Mouse (Mus musculus) intestine, embryonic 14.5 days (tissue): ENCODE data around the gene Svip. TPM values are rescaled to one million over a fixed set of nuclear protein-coding genes. Genes with fewer than 3 reads are reported as not detected.

Experiments used
- ATAC-seq: fragments of 200-750 bp; cut with Nextera tagmentation; replicated peaks from 2 replicates; pipeline ENCODE4 v1.8.0; 2017; ENCODE audit warnings: low read depth, moderate number of reproducible peaks, moderate TSS enrichment, moderate library complexity; ENCODE audit not compliant: low FRiP score, low TSS enrichment
- DNase-seq: peaks from one replicate; pipeline ENCODE4 v3.0.0-alpha.2; 2018; ENCODE audit warnings: low spot score
- H3K27ac ChIP-seq: fragments of 300-500 bp; sonication (generic); 2 replicates; pipeline ENCODE4 v1.5.1; 2014; ENCODE audit warnings: low read depth, mild to moderate bottlenecking, control low read depth
- H3K27me3 ChIP-seq: fragments of 300-500 bp; sonication (generic); replicated peaks from 2 replicates; pipeline ENCODE4 v1.6.1; 2014; ENCODE audit warnings: low read length, control low read depth; ENCODE audit not compliant: control insufficient read depth, insufficient read depth
- H3K36me3 ChIP-seq: fragments of 300-500 bp; sonication (generic); 2 replicates; pipeline ENCODE4 v1.6.1; 2014; ENCODE audit warnings: low read length, control low read depth; ENCODE audit not compliant: control insufficient read depth, insufficient read depth
- H3K4me1 ChIP-seq: fragments of 300-500 bp; sonication (generic); replicated peaks from 2 replicates; pipeline ENCODE4 v1.6.1; 2014; ENCODE audit warnings: low read length, control low read depth, mixed read lengths; ENCODE audit not compliant: control insufficient read depth, insufficient read depth
- H3K4me2 ChIP-seq: fragments of 300-500 bp; sonication (generic); 2 replicates; pipeline ENCODE4 v1.6.1; 2014; ENCODE audit warnings: low read length
- H3K4me3 ChIP-seq: fragments of 300-500 bp; sonication (generic); 2 replicates; pipeline ENCODE4 v1.5.1; 2014; ENCODE audit warnings: low read depth, low read length, control low read depth, mixed read lengths
- H3K9ac ChIP-seq: fragments of 300-500 bp; sonication (generic); 2 replicates; pipeline ENCODE4 v1.6.1; 2014; ENCODE audit warnings: mild to moderate bottlenecking, low read length
- H3K9me3 ChIP-seq: fragments of 300-500 bp; sonication (generic); 2 replicates; pipeline ENCODE4 v1.6.1; 2016; ENCODE audit warnings: low read length, control low read depth; ENCODE audit not compliant: control insufficient read depth
- WGBS: fragments of 180-500 bp; shearing (Covaris S2); extraction: QIAGEN DNeasy Blood & Tissue Kit; methylation state at CpG from one replicate; pipeline ENCODE4 v1.1.7; 2014; 5-methylcytosine and 5-hydroxymethylcytosine counted together
- polyA plus RNA-seq: library from polyadenylated mRNA; unstranded; fragments of >200 nt; fragmentation: Nextera tagmentation; extraction: Ambion mirVana; gene quantifications from 2 replicates; pipeline ENCODE4 v1.2.1, GENCODE M21; 2014

Svip gene
- polyA plus RNA-seq, 1 experiment from 2014 or later: 18.4 TPM

DNA sequence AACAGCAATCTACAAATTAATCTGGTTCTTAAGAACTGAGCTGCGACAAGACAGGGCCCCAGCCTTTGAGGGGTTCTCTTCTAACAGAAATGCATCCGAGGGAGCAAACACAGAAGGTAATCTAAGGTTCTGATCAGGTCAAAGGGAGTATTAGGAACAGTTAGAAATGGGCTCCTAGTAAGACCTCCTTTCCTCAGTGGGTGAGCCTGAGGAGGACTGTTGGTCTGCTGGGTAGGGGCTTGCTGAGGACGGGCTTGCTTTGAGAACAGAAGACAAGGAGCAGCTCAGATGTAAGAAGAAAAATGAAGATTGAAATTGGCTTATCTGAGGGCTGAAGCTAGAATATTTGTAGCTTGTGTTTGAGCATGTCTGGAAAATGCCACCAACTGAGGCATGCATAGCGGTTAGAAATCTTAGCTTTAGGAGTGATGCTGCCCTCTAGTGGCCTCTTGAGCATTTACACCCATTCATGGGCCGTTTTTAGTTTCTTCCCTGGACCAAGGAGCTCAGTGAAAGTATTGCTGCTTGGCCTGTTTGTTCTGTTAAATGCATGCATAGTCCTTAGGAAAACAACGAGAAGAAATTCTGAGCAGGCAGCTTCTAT lies 33.5 kb downstream of the Svip start:
- Histone ChIP-seq H3K27ac (no peak overlapping the region), H3K27me3 (no peaks in the 10 kb centered on the region), H3K9ac (no peak overlapping the region), H3K36me3 (no peaks in the 10 kb centered on the region), H3K4me1 (no peaks in the 10 kb centered on the region), H3K4me3 (no peak overlapping the region), H3K4me2 (no peak overlapping the region), H3K9me3 (no peaks in the 10 kb centered on the region)
- WGBS: 30% methylated on average over 6 of the region's 6 CpGs
- DNase-seq (peak; percentile 67), ATAC-seq (no peak)

DNA sequence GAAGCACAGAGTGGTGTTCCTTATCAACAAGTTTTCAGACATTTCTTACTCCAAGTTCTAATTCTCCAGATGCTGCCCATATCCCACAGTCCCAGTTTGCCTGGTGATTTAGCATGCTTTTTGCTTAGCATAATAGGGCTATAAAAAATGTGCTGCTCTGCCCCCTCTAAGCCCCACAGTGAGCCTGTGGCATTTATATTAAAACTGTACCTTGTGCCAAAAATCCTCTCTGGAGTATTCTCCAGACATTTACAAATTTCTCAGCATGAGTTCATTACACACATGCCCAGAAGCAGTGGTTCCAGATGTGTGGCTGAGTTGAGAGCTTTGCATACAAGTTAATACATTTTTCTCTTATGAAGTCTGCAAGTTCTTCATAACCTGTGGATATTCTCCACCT lies 36.4 kb downstream of the Svip start:
- Histone ChIP-seq H3K27me3 (no peaks in the 10 kb centered on the region), H3K4me2 (no peak overlapping the region), H3K9me3 (no peaks in the 10 kb centered on the region), H3K9ac (no peak overlapping the region), H3K27ac (no peak overlapping the region), H3K4me1 (no peaks in the 10 kb centered on the region), H3K36me3 (no peaks in the 10 kb centered on the region), H3K4me3 (no peak overlapping the region)
- no peak for ATAC-seq
- no peak for DNase-seq

DNA sequence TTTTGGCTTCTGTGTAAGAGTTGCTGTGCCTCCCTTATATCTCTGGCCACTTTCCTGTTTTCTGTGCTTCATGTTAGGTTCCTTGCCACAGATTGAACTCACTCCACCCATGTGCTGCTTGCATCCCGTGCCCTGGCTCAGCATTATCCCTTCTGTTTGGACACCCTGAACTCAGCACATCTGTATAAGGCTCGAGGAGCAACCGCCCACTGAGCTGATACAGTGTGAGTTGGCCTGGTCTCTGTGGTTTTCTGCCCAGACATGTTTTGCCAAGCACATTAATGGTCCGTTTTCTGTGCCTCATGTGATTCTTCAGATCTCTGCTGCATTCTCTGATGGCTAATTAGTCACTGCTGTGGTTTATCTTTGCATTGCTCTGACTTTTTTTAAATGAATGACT lies 38.2 kb downstream of the Svip start:
- Histone ChIP-seq H3K4me1 (no peaks in the 10 kb centered on the region), H3K9me3 (no peaks in the 10 kb centered on the region), H3K9ac (no peak overlapping the region), H3K36me3 (no peaks in the 10 kb centered on the region), H3K27ac (no peak overlapping the region), H3K27me3 (no peaks in the 10 kb centered on the region), H3K4me2 (no peak overlapping the region), H3K4me3 (no peak overlapping the region)
- no peak for ATAC-seq
- no peak for DNase-seq
- WGBS: 82% methylated on average over 4 of the region's 4 CpGs

DNA sequence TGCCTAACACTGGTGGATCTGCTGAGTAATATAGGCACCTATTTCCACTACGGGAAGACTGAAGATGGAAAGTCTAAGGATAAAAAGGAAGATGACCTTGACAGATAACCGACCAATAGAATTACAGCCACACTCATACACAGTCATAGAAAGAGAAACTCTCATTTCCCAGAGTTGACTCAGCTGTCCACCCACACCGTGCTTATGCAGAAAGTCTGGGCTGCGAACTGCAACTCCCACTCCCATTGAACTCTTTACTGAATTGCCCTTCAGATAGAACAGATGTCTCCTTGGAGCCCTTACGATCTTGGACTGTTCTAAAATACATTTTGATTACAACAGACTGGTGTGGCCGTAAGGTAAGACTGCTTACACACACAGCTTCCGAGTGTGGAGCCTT lies 41.1 kb downstream of the Svip start:
- no peak overlapping the region for H3K9ac ChIP-seq
- H3K9me3 ChIP-seq: no peaks in the 10 kb centered on the region
- H3K27me3 ChIP-seq: no peaks in the 10 kb centered on the region
- DNase-seq (no peak), ATAC-seq (no peak)
- H3K4me2 ChIP-seq: no peak overlapping the region
- no peak overlapping the region for H3K4me3 ChIP-seq
- H3K27ac ChIP-seq: no peak overlapping the region
- H3K4me1 ChIP-seq: no peaks in the 10 kb centered on the region
- 88% methylated on average over 7 of the region's 7 CpGs for WGBS
- H3K36me3 ChIP-seq: no peaks in the 10 kb centered on the region

DNA sequence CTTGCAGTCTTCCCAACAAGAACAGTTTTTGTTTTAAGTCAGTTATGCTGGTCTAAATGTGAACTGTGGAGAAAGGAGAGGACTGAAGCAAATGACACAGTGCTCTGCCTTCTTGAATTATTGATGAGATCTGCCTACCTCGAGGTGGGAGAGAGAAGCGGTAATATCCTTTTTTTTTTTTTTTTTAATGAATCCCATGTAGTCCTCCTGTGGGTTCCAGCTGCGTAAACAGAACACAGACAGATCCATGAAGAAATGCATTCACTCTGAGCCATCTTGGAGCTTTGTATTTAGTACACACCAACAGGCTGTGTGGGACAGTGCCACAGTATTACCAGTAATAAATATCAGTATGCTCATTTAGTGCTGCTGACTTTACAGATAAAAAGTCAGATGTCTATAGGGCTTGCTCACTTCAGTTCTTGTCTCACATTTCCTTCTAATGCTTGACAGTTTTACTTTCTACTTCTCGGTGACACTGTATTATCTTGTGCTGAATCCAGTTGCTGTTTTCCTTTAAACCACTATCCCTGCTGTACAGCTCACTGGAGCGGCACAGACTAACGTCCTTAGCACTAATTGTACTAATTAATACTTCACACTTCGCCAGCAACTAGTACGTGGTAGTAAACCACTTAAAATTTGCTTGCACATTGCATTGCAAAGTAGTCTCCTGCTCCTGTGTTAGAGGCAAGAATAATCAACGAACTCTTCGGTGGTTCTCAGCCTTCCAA lies 43.4 kb downstream of the Svip start:
- H3K4me2 ChIP-seq: no peak overlapping the region
- no peak overlapping the region for H3K27ac ChIP-seq
- H3K36me3 ChIP-seq: no peaks in the 10 kb centered on the region
- H3K9ac ChIP-seq: no peak overlapping the region
- 72% methylated on average over 10 of the region's 10 CpGs for WGBS
- H3K27me3 ChIP-seq: no peaks in the 10 kb centered on the region
- no peak for ATAC-seq
- no peak for DNase-seq
- H3K4me1 ChIP-seq: no peaks in the 10 kb centered on the region
- H3K9me3 ChIP-seq: no peaks in the 10 kb centered on the region
- H3K4me3 ChIP-seq: no peak overlapping the region

DNA sequence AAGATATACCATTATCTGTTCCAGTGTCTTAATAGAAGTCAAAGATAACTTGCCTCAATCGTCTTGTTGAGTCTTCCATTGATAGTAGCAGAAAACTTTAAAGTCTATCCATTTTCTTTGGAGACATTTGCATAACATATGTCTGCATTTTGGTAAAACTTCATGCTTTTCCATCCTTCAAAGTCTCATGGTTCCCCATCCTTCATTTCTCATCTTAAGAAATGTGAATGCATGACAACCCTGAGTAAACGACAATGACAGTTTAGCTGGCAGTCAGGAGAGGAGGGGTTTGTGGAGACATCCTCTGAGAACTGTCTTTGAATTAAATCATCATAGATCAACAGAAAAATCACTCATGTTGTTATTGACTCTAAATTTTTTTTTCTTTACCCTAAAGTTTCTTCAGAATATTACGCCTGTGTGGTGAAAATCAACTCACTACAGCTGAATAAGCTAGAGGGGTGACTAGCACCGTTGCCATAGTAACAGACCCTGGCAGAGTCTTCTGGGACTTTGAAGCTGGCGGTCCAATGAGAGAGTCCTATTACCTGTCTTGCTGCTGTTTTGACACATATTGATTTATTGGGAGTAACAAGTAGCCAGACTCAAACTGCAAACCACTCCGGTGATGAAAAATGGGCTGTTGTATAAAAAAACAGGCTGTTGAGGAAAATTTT lies 45.0 kb downstream of the Svip start:
- ATAC-seq (no peak), DNase-seq (no peak)
- H3K4me2 ChIP-seq: no peak overlapping the region
- 63% methylated on average over 6 of the region's 6 CpGs for WGBS
- H3K36me3 ChIP-seq: no peaks in the 10 kb centered on the region
- H3K9ac ChIP-seq: no peak overlapping the region
- no peak overlapping the region for H3K27ac ChIP-seq
- no peak overlapping the region for H3K4me3 ChIP-seq
- no peaks in the 10 kb centered on the region for H3K4me1 ChIP-seq
- H3K27me3 ChIP-seq: no peaks in the 10 kb centered on the region
- no peaks in the 10 kb centered on the region for H3K9me3 ChIP-seq

DNA sequence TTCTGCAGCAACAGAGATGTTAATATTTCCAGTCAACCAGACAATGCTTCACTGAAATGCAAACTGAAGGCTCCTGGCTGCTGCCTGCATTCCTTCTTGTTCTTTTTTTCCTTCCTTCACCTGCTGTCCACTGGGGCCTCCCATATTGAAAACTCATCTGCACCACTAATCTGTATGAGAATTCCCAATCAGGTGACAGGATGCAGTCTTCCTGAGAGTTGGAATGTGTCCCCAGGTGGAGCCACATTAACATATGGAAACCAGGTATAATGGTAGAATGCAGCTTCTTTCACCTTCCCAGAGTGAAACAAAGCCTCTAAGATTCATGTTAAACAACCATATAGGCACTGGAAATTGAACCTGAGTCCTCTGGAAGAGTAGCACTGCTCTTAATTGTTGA lies 48.1 kb downstream of the Svip start:
- DNase-seq (no peak), ATAC-seq (no peak)
- Histone ChIP-seq H3K27me3 (no peaks in the 10 kb centered on the region), H3K4me2 (no peak overlapping the region), H3K36me3 (no peaks in the 10 kb centered on the region), H3K4me3 (no peak overlapping the region), H3K9ac (no peak overlapping the region), H3K9me3 (no peaks in the 10 kb centered on the region), H3K4me1 (no peaks in the 10 kb centered on the region), H3K27ac (no peak overlapping the region)

DNA sequence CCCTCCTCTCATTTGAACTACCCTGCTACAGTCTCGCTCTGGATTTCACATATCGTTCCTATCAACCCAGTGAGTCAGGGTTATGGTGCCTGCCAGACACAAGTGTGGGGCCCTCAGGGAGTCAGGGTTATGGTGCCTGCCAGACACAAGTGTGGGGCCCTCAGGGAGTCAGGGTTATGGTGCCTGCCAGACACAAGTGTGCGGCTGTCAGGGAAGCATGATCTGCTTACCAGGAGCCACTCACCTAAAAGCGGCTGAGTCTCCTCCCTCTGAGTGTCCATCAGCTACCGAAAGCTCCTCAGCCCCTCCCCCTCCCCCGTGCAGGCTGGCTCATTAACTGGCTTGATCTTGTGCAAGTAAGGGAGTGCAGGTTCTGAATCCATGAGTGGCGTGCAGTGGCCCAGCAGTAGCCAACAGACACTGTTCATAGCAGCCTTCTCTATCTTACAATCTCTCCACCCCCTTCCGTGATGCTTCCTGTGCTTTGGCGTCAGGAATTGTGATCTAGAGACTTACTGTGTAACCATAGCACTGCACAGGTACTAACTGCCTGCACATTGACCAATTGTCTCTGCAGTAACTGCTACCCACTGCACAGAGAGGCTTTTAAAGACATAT lies 50.3 kb downstream of the Svip start:
- Histone ChIP-seq H3K36me3 (no peaks in the 10 kb centered on the region), H3K27me3 (no peaks in the 10 kb centered on the region), H3K4me1 (no peaks in the 10 kb centered on the region), H3K4me2 (no peak overlapping the region), H3K27ac (no peak overlapping the region), H3K9me3 (no peaks in the 10 kb centered on the region), H3K9ac (no peak overlapping the region), H3K4me3 (no peak overlapping the region)
- 45% methylated on average over 9 of the region's 9 CpGs for WGBS
- ATAC-seq (0 out of 2 replicates have a peak, but pooled peaks have one; percentile 12), DNase-seq (no peak)
